Mouse (Mus musculus) liver, adult 2 months (tissue): Measurements from ENCODE around the gene Mtmr4.

Experiments used
- CTCF ChIP-seq: fragments of 200-500 bp; IDR thresholded peaks from 2 replicates; pipeline ENCODE4 v1.5.1; 2011; ENCODE audit warnings: low read depth, low read length, control low read depth
- POLR2A ChIP-seq: fragments of 200-500 bp; IDR thresholded peaks from 2 replicates; pipeline ENCODE4 v1.6.1; 2011; ENCODE audit warnings: low read length, control low read depth; ENCODE audit not compliant: insufficient read depth; ENCODE audit errors: extremely low read depth

DNA sequence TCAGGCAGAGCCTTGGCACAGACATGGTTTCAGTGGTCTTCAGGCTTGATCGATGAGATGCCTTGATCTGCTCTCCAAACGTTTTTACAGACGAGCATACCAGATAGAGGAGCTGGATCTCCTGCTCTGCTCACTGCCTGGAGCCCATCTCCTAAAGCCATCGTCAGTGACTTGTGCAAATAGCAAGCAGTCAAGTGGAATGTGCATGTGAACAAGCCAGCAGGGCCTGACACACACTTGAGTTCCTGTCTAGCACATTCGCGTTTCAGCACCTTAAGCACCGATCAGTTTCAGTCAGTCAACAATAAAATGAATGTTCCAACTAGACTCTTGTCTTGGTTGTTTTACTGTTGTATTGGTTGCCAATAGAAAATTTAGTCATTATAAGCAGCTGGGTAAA, 67.3 kb downstream of the Mtmr4 start:
- TF ChIP-seq POLR2A, result no peak
- no peak for TF ChIP-seq CTCF
